Mouse (Mus musculus): ENCODE results near the gene Kmt2c.

GRCm38 (mm10) chr5:25533298-25533697, 34.7 kb upstream of the Kmt2c start:
- TF ChIP-seq CTCF (IDR thresholded peaks at IDR 0.05; ENCODE audit: low read depth) (no peak), EP300 (optimal IDR thresholded peaks at IDR 0.05) (no peak)

Data from stomach, postnatal 0 days (tissue).